ENCODE assay signal across 31 mouse cellular contexts in genomic region chr13:41473504-41473903, GRCm38 (mm10). TPM values are rescaled to one million over a fixed set of nuclear protein-coding genes. Genes with fewer than 3 reads are reported as not detected.
DNase-seq lines count a peak whose midpoint lies in the region; ATAC-seq and TF ChIP-seq lines count a peak whose summit lies in the region.
"Had no signal": no experiment of that assay in that cellular context is flagged by ENCODE, and none has a peak within 500 bp of the region (broad histone marks: within the 10 kb centered on the region; RNA-seq: fewer than 3 reads in every experiment).

No protein-coding gene starts in this region.

- no peak for TF ChIP-seq CTCF in lung, postnatal 0 days (IDR thresholded peaks at IDR 0.05)
- no peak for TF ChIP-seq CTCF in embryonic fibroblast, embryonic 13.5 days (IDR thresholded peaks at IDR 0.05; ENCODE audit: borderline replicate concordance, insufficient read depth, low read length)

- ATAC-seq in lung, postnatal 0 days, result peak; percentile 23; the same call in 1 of the 2 replicates
- ATAC-seq in megakaryocyte, adult 5-6 weeks (ENCODE audit: poor library complexity, severe bottlenecking), result peak; percentile 91
- ATAC-seq in hindbrain, embryonic 14.5 days (ENCODE audit: low FRiP score), result no peak
- ATAC-seq: forebrain, embryonic 16.5 days; intestine, embryonic 16.5 days; Patski had no signal

- no peak for TF ChIP-seq POLR2A in embryonic fibroblast, embryonic 13.5 days (IDR thresholded peaks at IDR 0.05; ENCODE audit: low read depth, low read length)

- DNase-seq in lung, postnatal 0 days (ENCODE audit: low spot score), result peak; percentile 30
- no peak for DNase-seq in lung, postnatal 36 days
- no peak for DNase-seq in heart, adult 18-20 months
- no peak for DNase-seq in hindbrain, embryonic 14.5 days (ENCODE audit: low spot score)
- DNase-seq in thymus, postnatal 36 days, result no peak
- DNase-seq: adrenal gland, postnatal 10 days; cerebellum, adult 11 months; cerebellum, adult 9-10 months; cerebellum, postnatal 36 days; heart, postnatal 10 days; kidney, adult 8-10 months; kidney, postnatal 4 days; layer of hippocampus, postnatal 36 days; left cerebral cortex, postnatal 4 days; lung, adult 2 months; lung, postnatal 14 days; retina, postnatal 1 day; right cerebral cortex, postnatal 14 days; thymus, postnatal 14 days had no signal

- H3K27me3 ChIP-seq in lung, postnatal 0 days (replicated peaks; ENCODE audit: insufficient read depth, low read length), result no peaks in the 10 kb centered on the region
- H3K27me3 ChIP-seq in hindbrain, embryonic 14.5 days (ENCODE audit: control insufficient read depth, insufficient read depth, low read length), result no peaks in the 10 kb centered on the region
- H3K27me3 ChIP-seq: limb, embryonic 15.5 days; midbrain, embryonic 12.5 days; neural tube, embryonic 13.5 days; Patski had no signal

- no peak overlapping the region for H3K9ac ChIP-seq in lung, postnatal 0 days (replicated peaks; ENCODE audit: low read depth)
- H3K9ac ChIP-seq in hindbrain, embryonic 14.5 days, result no peak overlapping the region
- H3K9ac ChIP-seq: heart, embryonic 13.5 days; hindbrain, embryonic 12.5 days; limb, embryonic 15.5 days; midbrain, embryonic 12.5 days; neural tube, embryonic 13.5 days had no signal

- peaks cover 6% of the 10 kb centered on the region for H3K4me1 ChIP-seq in lung, postnatal 0 days (ENCODE audit: insufficient read depth, low read depth, low read length)
- H3K4me1 ChIP-seq in embryonic fibroblast, embryonic 13.5 days (ENCODE audit: control insufficient read depth, insufficient read depth, low read length), result peaks cover 4% of the 10 kb centered on the region; the same call in 1 of the 2 replicates
- H3K4me1 ChIP-seq in hindbrain, embryonic 14.5 days (replicated peaks; ENCODE audit: control insufficient read depth, insufficient read depth, low read length), result no peaks in the 10 kb centered on the region
- H3K4me1 ChIP-seq: hindbrain, embryonic 12.5 days; limb, embryonic 15.5 days had no signal

- H3K36me3 ChIP-seq in lung, postnatal 0 days (ENCODE audit: insufficient read depth, low read length), result no peaks in the 10 kb centered on the region
- no peaks in the 10 kb centered on the region for H3K36me3 ChIP-seq in hindbrain, embryonic 14.5 days (replicated peaks; ENCODE audit: control insufficient read depth, insufficient read depth)
- H3K36me3 ChIP-seq: G1E; heart, embryonic 13.5 days; hindbrain, embryonic 12.5 days; limb, embryonic 15.5 days; midbrain, embryonic 12.5 days; neural tube, embryonic 13.5 days had no signal

- no peak overlapping the region for H3K4me2 ChIP-seq in lung, postnatal 0 days (replicated peaks; ENCODE audit: low read depth, low read length)
- H3K4me2 ChIP-seq in hindbrain, embryonic 14.5 days (replicated peaks), result no peak overlapping the region
- H3K4me2 ChIP-seq: heart, embryonic 13.5 days; hindbrain, embryonic 12.5 days; limb, embryonic 15.5 days; midbrain, embryonic 12.5 days; neural tube, embryonic 13.5 days had no signal

- no peak overlapping the region for H3K27ac ChIP-seq in lung, postnatal 0 days (ENCODE audit: low read length)
- H3K27ac ChIP-seq in embryonic fibroblast, embryonic 13.5 days (ENCODE audit: insufficient read depth, low read length), result 0 out of 2 replicates have a peak overlapping the region, but pooled peaks have one; percentile 30
- no peak overlapping the region for H3K27ac ChIP-seq in hindbrain, embryonic 14.5 days
- H3K27ac ChIP-seq: heart, embryonic 13.5 days; hindbrain, embryonic 12.5 days; kidney, postnatal 0 days; limb, embryonic 15.5 days; midbrain, embryonic 12.5 days; neural tube, embryonic 13.5 days had no signal

- TF ChIP-seq EP300 in lung, postnatal 0 days (IDR thresholded peaks at IDR 0.05), result no peak

- H3K9me3 ChIP-seq in lung, postnatal 0 days (ENCODE audit: low read length), result no peaks in the 10 kb centered on the region
- no peaks in the 10 kb centered on the region for H3K9me3 ChIP-seq in hindbrain, embryonic 14.5 days (ENCODE audit: control insufficient read depth, low read length)
- H3K9me3 ChIP-seq: G1E; heart, embryonic 13.5 days; hindbrain, embryonic 12.5 days; limb, embryonic 15.5 days; midbrain, embryonic 12.5 days; neural tube, embryonic 13.5 days had no signal

- WGBS in lung, postnatal 0 days, result 80% methylated on average over 4 of the region's 4 CpGs
- 86% methylated on average over 4 of the region's 4 CpGs for WGBS in hindbrain, embryonic 14.5 days

- H3K4me3 ChIP-seq in lung, postnatal 0 days (ENCODE audit: low read depth, low read length), result no peak overlapping the region
- H3K4me3 ChIP-seq in embryonic fibroblast, embryonic 13.5 days (ENCODE audit: insufficient read depth, low read length), result no peak overlapping the region
- H3K4me3 ChIP-seq in hindbrain, embryonic 14.5 days (replicated peaks; ENCODE audit: low read length), result no peak overlapping the region
- H3K4me3 ChIP-seq: heart, embryonic 13.5 days; hindbrain, embryonic 12.5 days; limb, embryonic 15.5 days; midbrain, embryonic 12.5 days; neural tube, embryonic 13.5 days had no signal

RNA-seq across cellular contexts. Expression of gene Nedd9, which starts 13.7 kb away (rescaled TPM):
- 79.1 and 79.3 TPM in 2 replicates for polyA plus RNA-seq in lung, postnatal 0 days (2015; fragmentation: Nextera tagmentation; extraction: Ambion mirVana)
- polyA plus RNA-seq in embryonic fibroblast, embryonic 13.5 days (2011; ENCODE audit: insufficient read length, low read depth, missing spikeins), result 51.7 and 65.6 TPM in 2 replicates
- total RNA-seq in megakaryocyte, adult 5-6 weeks (2015), result 50.6 and 64.3 TPM in 2 replicates
- total RNA-seq in megakaryocyte, adult 5-6 weeks (2017), result 74.0 and 85.5 TPM in 2 replicates
- 10 to 100 TPM; 19.8 to 24.1 TPM for total RNA-seq in heart, adult 18-20 months (2021)
- polyA plus RNA-seq in hindbrain, embryonic 14.5 days (2014; fragmentation: Nextera tagmentation; extraction: Ambion mirVana), result 15.2 and 16.0 TPM in 2 replicates
- polyA plus RNA-seq: G1E had no signal
